In the genomic region with DNA sequence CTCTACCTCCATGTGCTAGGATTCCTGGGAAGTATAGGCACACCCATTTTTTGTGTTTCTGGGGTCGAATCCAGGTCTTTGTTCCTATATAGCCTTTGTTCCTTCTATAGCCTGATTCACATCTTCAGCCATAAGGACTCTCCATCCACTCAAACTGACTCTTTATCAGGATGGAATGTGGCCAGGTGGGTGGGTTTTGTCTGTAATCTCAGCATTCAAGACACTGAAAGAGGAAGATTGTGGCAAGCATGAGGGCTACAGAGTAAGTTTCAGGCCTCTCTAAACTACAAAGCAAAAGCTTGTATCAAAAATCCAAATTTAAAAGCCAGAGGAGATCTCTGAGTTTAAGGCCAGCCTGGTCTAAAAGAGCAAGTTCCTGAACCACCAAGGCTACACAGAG, we compare ENCODE assay signal across 30 mouse cellular contexts.
"Had no signal": no experiment of that assay in that cellular context is flagged by ENCODE, and none has a peak within 500 bp of the region (broad histone marks: within the 10 kb centered on the region; RNA-seq: fewer than 3 reads in every experiment).

No protein-coding gene starts in this region.

- H3K9ac ChIP-seq: limb, embryonic 12.5 days; limb, embryonic 13.5 days; limb, embryonic 15.5 days; liver, embryonic 12.5 days; liver, embryonic 13.5 days; liver, embryonic 14.5 days; liver, embryonic 15.5 days; liver, postnatal 0 days; lung, embryonic 14.5 days; lung, embryonic 15.5 days; midbrain, embryonic 12.5 days; midbrain, embryonic 13.5 days; midbrain, embryonic 15.5 days; neural tube, embryonic 12.5 days had no signal

- H3K9me3 ChIP-seq: limb, embryonic 10.5 days; limb, embryonic 13.5 days; limb, embryonic 15.5 days; liver, embryonic 12.5 days; liver, embryonic 13.5 days; liver, embryonic 15.5 days; lung, embryonic 15.5 days; midbrain, embryonic 10.5 days; midbrain, embryonic 12.5 days; midbrain, embryonic 13.5 days; midbrain, embryonic 15.5 days; neural tube, embryonic 12.5 days had no signal

- H3K36me3 ChIP-seq: limb, embryonic 10.5 days; limb, embryonic 12.5 days; limb, embryonic 13.5 days; limb, embryonic 15.5 days; liver, embryonic 12.5 days; liver, embryonic 13.5 days; liver, embryonic 15.5 days; lung, embryonic 15.5 days; midbrain, embryonic 10.5 days; midbrain, embryonic 12.5 days; midbrain, embryonic 13.5 days; midbrain, embryonic 15.5 days; neural tube, embryonic 12.5 days had no signal

- ATAC-seq: liver, embryonic 12.5 days; liver, postnatal 0 days; midbrain, embryonic 13.5 days; midbrain, embryonic 15.5 days; midbrain, embryonic 16.5 days had no signal

- H3K27me3 ChIP-seq: limb, embryonic 12.5 days; limb, embryonic 13.5 days; limb, embryonic 15.5 days; liver, embryonic 12.5 days; liver, embryonic 13.5 days; liver, embryonic 15.5 days; lung, embryonic 15.5 days; megakaryocyte, embryonic 14.5 days; midbrain, embryonic 12.5 days; midbrain, embryonic 13.5 days; midbrain, embryonic 15.5 days; neural tube, embryonic 12.5 days had no signal

- H3K4me2 ChIP-seq: limb, embryonic 12.5 days; limb, embryonic 13.5 days; limb, embryonic 15.5 days; liver, embryonic 11.5 days; liver, embryonic 12.5 days; liver, embryonic 13.5 days; liver, embryonic 15.5 days; lung, embryonic 14.5 days; lung, embryonic 15.5 days; midbrain, embryonic 11.5 days; midbrain, embryonic 12.5 days; midbrain, embryonic 13.5 days; midbrain, embryonic 15.5 days; neural tube, embryonic 12.5 days had no signal

- H3K27ac ChIP-seq: left cerebral cortex, adult 2 months; limb, embryonic 10.5 days; limb, embryonic 12.5 days; limb, embryonic 13.5 days; limb, embryonic 15.5 days; liver, embryonic 12.5 days; liver, embryonic 13.5 days; liver, embryonic 14.5 days; liver, embryonic 15.5 days; lung, embryonic 15.5 days; midbrain, embryonic 10.5 days; midbrain, embryonic 12.5 days; midbrain, embryonic 13.5 days; midbrain, embryonic 15.5 days; neural tube, embryonic 12.5 days had no signal

- H3K4me3 ChIP-seq: left cerebral cortex, adult 2 months; limb, embryonic 10.5 days; limb, embryonic 12.5 days; limb, embryonic 13.5 days; limb, embryonic 15.5 days; liver, embryonic 12.5 days; liver, embryonic 13.5 days; liver, embryonic 15.5 days; lung, embryonic 15.5 days; megakaryocyte, embryonic 14.5 days; midbrain, embryonic 10.5 days; midbrain, embryonic 12.5 days; midbrain, embryonic 13.5 days; midbrain, embryonic 15.5 days; myocyte; neural tube, embryonic 12.5 days had no signal

- H3K4me1 ChIP-seq: limb, embryonic 15.5 days; liver, embryonic 12.5 days; liver, embryonic 13.5 days; liver, embryonic 15.5 days; lung, embryonic 15.5 days; megakaryocyte, embryonic 14.5 days; midbrain, embryonic 10.5 days; midbrain, embryonic 12.5 days; midbrain, embryonic 13.5 days; midbrain, embryonic 15.5 days; neural tube, embryonic 12.5 days had no signal

- DNase-seq: left cerebral cortex, postnatal 4 days; liver; liver, embryonic 13.5 days; liver, postnatal 0 days; lung, adult 18-20 months; lung, adult 2 months; lung, embryonic 14.5 days; lung, postnatal 14 days; lung, postnatal 36 days; lung, postnatal 4 days; midbrain, embryonic 14.5 days had no signal
